In genomic region chr12:12787161-12787560, GRCm38 (mm10) we compare ENCODE assay signal across 25 mouse cellular contexts.
DNase-seq lines count a peak whose midpoint lies in the region; ATAC-seq lines count a peak whose summit lies in the region.
"Had no signal": no experiment of that assay in that cellular context is flagged by ENCODE, and none has a peak within 500 bp of the region (broad histone marks: within the 10 kb centered on the region; RNA-seq: fewer than 3 reads in every experiment).

No protein-coding gene starts in this region.

- H3K9me3 ChIP-seq in midbrain, embryonic 10.5 days (replicated peaks) = no peaks in the 10 kb centered on the region
- no peaks in the 10 kb centered on the region for H3K9me3 ChIP-seq in midbrain, embryonic 11.5 days (ENCODE audit: control insufficient read depth, low read length)
- no peaks in the 10 kb centered on the region for H3K9me3 ChIP-seq in embryonic facial prominence, embryonic 10.5 days
- no peaks in the 10 kb centered on the region for H3K9me3 ChIP-seq in limb, embryonic 12.5 days
- H3K9me3 ChIP-seq in forebrain, embryonic 16.5 days (ENCODE audit: control insufficient read depth, low read length) = no peaks in the 10 kb centered on the region
- H3K9me3 ChIP-seq: forebrain, embryonic 15.5 days; hindbrain, embryonic 15.5 days; limb, embryonic 15.5 days; lung, embryonic 15.5 days had no signal

- H3K4me1 ChIP-seq in midbrain, embryonic 10.5 days = peaks cover 65% of the 10 kb centered on the region
- H3K4me1 ChIP-seq in midbrain, embryonic 11.5 days (ENCODE audit: control insufficient read depth, insufficient read depth, low read length) = peaks cover 29% of the 10 kb centered on the region
- peaks cover 67% of the 10 kb centered on the region for H3K4me1 ChIP-seq in embryonic facial prominence, embryonic 10.5 days
- peaks cover 45% of the 10 kb centered on the region for H3K4me1 ChIP-seq in limb, embryonic 12.5 days (replicated peaks)
- H3K4me1 ChIP-seq in forebrain, embryonic 16.5 days (replicated peaks; ENCODE audit: control insufficient read depth, insufficient read depth, low read length) = peaks cover 30% of the 10 kb centered on the region

- no peak overlapping the region for H3K4me2 ChIP-seq in midbrain, embryonic 11.5 days
- H3K4me2 ChIP-seq in limb, embryonic 12.5 days = peak overlapping the region; percentile 55
- no peak overlapping the region for H3K4me2 ChIP-seq in forebrain, embryonic 16.5 days (ENCODE audit: low read length)

- no peak overlapping the region for H3K9ac ChIP-seq in midbrain, embryonic 11.5 days (ENCODE audit: low read length)
- no peak overlapping the region for H3K9ac ChIP-seq in limb, embryonic 12.5 days (replicated peaks)
- no peak overlapping the region for H3K9ac ChIP-seq in forebrain, embryonic 16.5 days (replicated peaks; ENCODE audit: low read depth, low read length)
- H3K9ac ChIP-seq: forebrain, embryonic 15.5 days; hindbrain, embryonic 15.5 days; liver, embryonic 14.5 days; lung, embryonic 15.5 days had no signal

- intact Hi-C loops in gastrocnemius, postnatal 14 days (cut with DNase I; ENCODE audit: low total_unique reads) = loop anchor here (10.0 kb wide), 1 partner anchor 158 kb away; the partner anchor contains the start of gene Mycn

- no peaks in the 10 kb centered on the region for H3K36me3 ChIP-seq in midbrain, embryonic 10.5 days
- no peaks in the 10 kb centered on the region for H3K36me3 ChIP-seq in midbrain, embryonic 11.5 days (ENCODE audit: control insufficient read depth, insufficient read depth, low read length)
- H3K36me3 ChIP-seq in embryonic facial prominence, embryonic 10.5 days (replicated peaks) = no peaks in the 10 kb centered on the region
- H3K36me3 ChIP-seq in limb, embryonic 12.5 days = no peaks in the 10 kb centered on the region
- no peaks in the 10 kb centered on the region for H3K36me3 ChIP-seq in forebrain, embryonic 16.5 days (ENCODE audit: control insufficient read depth, insufficient read depth)
- H3K36me3 ChIP-seq: forebrain, embryonic 15.5 days; hindbrain, embryonic 15.5 days; limb, embryonic 15.5 days; lung, embryonic 15.5 days had no signal

- WGBS in midbrain, embryonic 10.5 days = 16% methylated on average over 4 of the region's 4 CpGs
- 16% methylated on average over 4 of the region's 4 CpGs for WGBS in midbrain, embryonic 11.5 days
- 22% methylated on average over 4 of the region's 4 CpGs for WGBS in embryonic facial prominence, embryonic 10.5 days
- WGBS in limb, embryonic 12.5 days = 16% methylated on average over 4 of the region's 4 CpGs
- 39% methylated on average over 4 of the region's 4 CpGs for WGBS in forebrain, embryonic 16.5 days

- H3K27me3 ChIP-seq in midbrain, embryonic 10.5 days (ENCODE audit: low read depth, poor library complexity, severe bottlenecking) = peaks cover 89% of the 10 kb centered on the region
- peaks cover 10% of the 10 kb centered on the region for H3K27me3 ChIP-seq in midbrain, embryonic 11.5 days (ENCODE audit: control insufficient read depth, insufficient read depth, low read length)
- peaks cover 29% of the 10 kb centered on the region for H3K27me3 ChIP-seq in embryonic facial prominence, embryonic 10.5 days (replicated peaks; ENCODE audit: low read depth, poor library complexity, severe bottlenecking)
- H3K27me3 ChIP-seq in limb, embryonic 12.5 days = peaks cover 5% of the 10 kb centered on the region
- H3K27me3 ChIP-seq in forebrain, embryonic 16.5 days (replicated peaks; ENCODE audit: control insufficient read depth, insufficient read depth, low read length) = no peaks in the 10 kb centered on the region
- H3K27me3 ChIP-seq: forebrain, embryonic 15.5 days; limb, embryonic 15.5 days; lung, embryonic 15.5 days had no signal

- DNase-seq in midbrain, embryonic 10.5 days (ENCODE audit: low spot score) = no peak
- DNase-seq in midbrain, embryonic 11.5 days (ENCODE audit: low spot score, missing footprints) = no peak
- DNase-seq in ES-CJ7 (ENCODE audit: low read depth, low spot score) = peak; percentile 75
- DNase-seq in embryonic facial prominence, embryonic 10.5 days (ENCODE audit: low spot score) = no peak
- DNase-seq in cerebellum, adult 9-10 months = no peak
- DNase-seq in gastrocnemius, postnatal 14 days = no peak
- DNase-seq: adrenal gland, postnatal 36 days; cerebellum, adult 11 months; cerebellum, postnatal 14 days; gastrocnemius, postnatal 25 days; heart, adult 18-20 months; heart, postnatal 36 days; kidney, adult 2 months; kidney, postnatal 10 days; lung, postnatal 36 days; thymus, postnatal 14 days had no signal

- H3K27ac ChIP-seq in midbrain, embryonic 10.5 days (replicated peaks) = 0 out of 2 replicates have a peak overlapping the region, but pooled peaks have one; percentile 73
- H3K27ac ChIP-seq in midbrain, embryonic 11.5 days (ENCODE audit: low read depth, low read length) = no peak overlapping the region
- 0 out of 2 replicates have a peak overlapping the region, but pooled peaks have one; percentile 30 for H3K27ac ChIP-seq in embryonic facial prominence, embryonic 10.5 days (replicated peaks)
- no peak overlapping the region for H3K27ac ChIP-seq in limb, embryonic 12.5 days
- H3K27ac ChIP-seq in forebrain, embryonic 16.5 days (ENCODE audit: low read length) = no peak overlapping the region
- H3K27ac ChIP-seq: forebrain, embryonic 15.5 days; hindbrain, embryonic 15.5 days; limb, embryonic 15.5 days; liver, embryonic 14.5 days; lung, embryonic 15.5 days had no signal

- no peak for ATAC-seq in midbrain, embryonic 11.5 days (ENCODE audit: low FRiP score)
- no peak for ATAC-seq in limb, embryonic 12.5 days (ENCODE audit: insufficient number of reproducible peaks, insufficient read depth, low FRiP score, low TSS enrichment, low read depth)
- no peak for ATAC-seq in forebrain, embryonic 16.5 days
- ATAC-seq: forebrain, embryonic 15.5 days; midbrain, embryonic 16.5 days had no signal

- peak overlapping the region; percentile 46 for H3K4me3 ChIP-seq in midbrain, embryonic 10.5 days
- no peak overlapping the region for H3K4me3 ChIP-seq in midbrain, embryonic 11.5 days (ENCODE audit: low read depth, low read length)
- H3K4me3 ChIP-seq in embryonic facial prominence, embryonic 10.5 days = no peak overlapping the region
- no peak overlapping the region for H3K4me3 ChIP-seq in limb, embryonic 12.5 days (replicated peaks)
- H3K4me3 ChIP-seq in forebrain, embryonic 16.5 days (replicated peaks; ENCODE audit: low read length) = no peak overlapping the region
- H3K4me3 ChIP-seq: forebrain, embryonic 15.5 days; hindbrain, embryonic 15.5 days; megakaryocyte, embryonic 14.5 days had no signal

Comparison
In these comparisons a context has a peak if more than half of its experiments do, and no peak if none do; other contexts are left out.
1. H3K27ac ChIP-seq: peak in midbrain, embryonic 10.5 days (single experiment) and embryonic facial prominence, embryonic 10.5 days (single experiment); none in midbrain, embryonic 11.5 days (single experiment), limb, embryonic 12.5 days (single experiment) and forebrain, embryonic 16.5 days (single experiment).